ENCODE assay signal across 7 mouse cellular contexts in the genomic region with DNA sequence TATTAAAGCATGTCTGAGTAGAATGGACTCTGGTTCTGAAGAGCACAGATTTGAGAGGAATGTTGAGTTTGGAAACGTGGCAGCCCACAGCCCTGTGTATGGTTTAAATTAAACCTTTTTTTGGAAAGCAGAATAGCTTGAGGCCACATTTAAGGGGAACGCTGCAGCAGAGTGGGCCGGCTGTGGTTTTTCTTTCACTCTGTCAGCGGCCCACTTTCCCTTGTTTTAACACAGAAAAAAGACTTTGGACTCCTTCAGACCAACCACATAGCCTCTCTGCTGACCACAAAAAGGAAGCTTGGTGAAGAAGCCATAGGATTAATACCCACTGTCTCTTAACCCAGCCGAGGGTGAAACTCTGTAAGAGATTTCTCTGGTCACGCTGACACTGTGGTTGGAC.
DNase-seq lines count a peak whose midpoint lies in the region; ATAC-seq and TF ChIP-seq lines count a peak whose summit lies in the region.

No protein-coding gene starts in this region.

- H3K4me3 ChIP-seq in layer of hippocampus, adult 2 months: no peak overlapping the region; the same call in 1 of the 2 replicates
- no peak overlapping the region for H3K4me3 ChIP-seq in embryonic facial prominence, embryonic 12.5 days
- no peak overlapping the region for H3K4me3 ChIP-seq in hindbrain, embryonic 16.5 days (ENCODE audit: low read length)
- H3K4me3 ChIP-seq in cerebellum, adult 2 months (replicated peaks; ENCODE audit: insufficient read depth, low read depth, low read length): no peak overlapping the region

- no peak for TF ChIP-seq CTCF in layer of hippocampus, adult 2 months (conservative IDR thresholded peaks at IDR 0.05)
- no peak for TF ChIP-seq CTCF in cerebellum, adult 2 months (IDR thresholded peaks at IDR 0.05; ENCODE audit: borderline replicate concordance, insufficient read depth, low read depth, low read length)

- H3K27me3 ChIP-seq in embryonic facial prominence, embryonic 12.5 days: no peaks in the 10 kb centered on the region
- no peaks in the 10 kb centered on the region for H3K27me3 ChIP-seq in hindbrain, embryonic 16.5 days (replicated peaks; ENCODE audit: control insufficient read depth, insufficient read depth, low read length)
- no peaks in the 10 kb centered on the region for H3K27me3 ChIP-seq in cerebellum, adult 2 months (ENCODE audit: control insufficient read depth, insufficient read depth, low read length)

- H3K4me1 ChIP-seq in embryonic facial prominence, embryonic 12.5 days: peaks cover 46% of the 10 kb centered on the region
- H3K4me1 ChIP-seq in hindbrain, embryonic 16.5 days (ENCODE audit: control insufficient read depth, insufficient read depth, low read depth, low read length): peaks cover 17% of the 10 kb centered on the region
- H3K4me1 ChIP-seq in cerebellum, adult 2 months (ENCODE audit: control insufficient read depth, insufficient read depth, low read length): no peaks in the 10 kb centered on the region; the same call in 1 of the 2 replicates

- H3K27ac ChIP-seq in layer of hippocampus, adult 2 months: peak overlapping the region; percentile 8; the same call in 1 of the 2 replicates
- H3K27ac ChIP-seq in embryonic facial prominence, embryonic 12.5 days: peak overlapping the region; percentile 82
- peak overlapping the region; percentile 51 for H3K27ac ChIP-seq in hindbrain, embryonic 16.5 days (ENCODE audit: low read depth, low read length)
- H3K27ac ChIP-seq in cerebellum, adult 2 months (ENCODE audit: insufficient read depth, low read length): no peak overlapping the region

- peak overlapping the region; percentile 34 for H3K4me2 ChIP-seq in embryonic facial prominence, embryonic 12.5 days (replicated peaks)
- H3K4me2 ChIP-seq in hindbrain, embryonic 16.5 days (ENCODE audit: low read length): 0 out of 2 replicates have a peak overlapping the region, but pooled peaks have one; percentile 5

- WGBS in embryonic facial prominence, embryonic 12.5 days: 6% methylated on average over 6 of the region's 6 CpGs
- WGBS in hindbrain, embryonic 16.5 days: 33% methylated on average over 6 of the region's 6 CpGs
- WGBS in cerebellum, adult 2 months: 56% methylated on average over 6 of the region's 6 CpGs

- H3K36me3 ChIP-seq in embryonic facial prominence, embryonic 12.5 days: peaks cover 4% of the 10 kb centered on the region
- H3K36me3 ChIP-seq in hindbrain, embryonic 16.5 days (ENCODE audit: control insufficient read depth, insufficient read depth, low read length): no peaks in the 10 kb centered on the region

- no peak for ATAC-seq in embryonic facial prominence, embryonic 12.5 days (ENCODE audit: insufficient number of reproducible peaks, insufficient read depth, low FRiP score, low TSS enrichment)
- no peak for ATAC-seq in hindbrain, embryonic 16.5 days
- ATAC-seq in megakaryocyte progenitor cell, adult 5-6 weeks (replicated peaks; ENCODE audit: poor library complexity): peak; percentile 65

- H3K9me3 ChIP-seq in embryonic facial prominence, embryonic 12.5 days: no peaks in the 10 kb centered on the region
- no peaks in the 10 kb centered on the region for H3K9me3 ChIP-seq in hindbrain, embryonic 16.5 days (ENCODE audit: control insufficient read depth, low read length)

- no peak for DNase-seq in layer of hippocampus, adult 2 months (ENCODE audit: low spot score in 2 of 2)
- no peak for DNase-seq in layer of hippocampus, postnatal 36 days
- DNase-seq in cerebellum, adult 2 months: no peak
- no peak for DNase-seq in urinary bladder, adult 2 months (ENCODE audit: low spot score)

- no peak overlapping the region for H3K9ac ChIP-seq in embryonic facial prominence, embryonic 12.5 days
- H3K9ac ChIP-seq in hindbrain, embryonic 16.5 days (ENCODE audit: low read depth, low read length): no peak overlapping the region

- TF ChIP-seq POLR2A in cerebellum, adult 2 months (IDR thresholded peaks at IDR 0.05; ENCODE audit: borderline replicate concordance, insufficient read depth, low read length): no peak
